Mouse (Mus musculus) neural tube, embryonic 11.5 days (tissue): ENCODE measurements around the gene Plk5. TPM values are rescaled to one million over a fixed set of nuclear protein-coding genes. Genes with fewer than 3 reads are reported as not detected.

Source experiments
- ATAC-seq: fragments of 200-750 bp; cut with Nextera tagmentation; 2 replicates; pipeline ENCODE4 v1.8.0; 2017; ENCODE audit warnings: moderate number of reproducible peaks, mild to moderate bottlenecking, moderate TSS enrichment, moderate library complexity; ENCODE audit not compliant: insufficient read depth, low FRiP score, low TSS enrichment
- DNase-seq: peaks from one replicate; pipeline ENCODE4 v3.0.0-alpha.2; 2015; ENCODE audit warnings: low spot score
- H3K27ac ChIP-seq: fragments of 300-500 bp; sonication (generic); 2 replicates; pipeline ENCODE4 v1.5.1; 2014; ENCODE audit warnings: low read depth, mild to moderate bottlenecking, low read length
- H3K27me3 ChIP-seq: fragments of 300-500 bp; sonication (generic); 2 replicates; pipeline ENCODE4 v1.6.1; 2014; ENCODE audit warnings: mild to moderate bottlenecking, low read length, mixed read lengths; ENCODE audit not compliant: control insufficient read depth, insufficient read depth
- H3K36me3 ChIP-seq: fragments of 300-500 bp; sonication (generic); 2 replicates; pipeline ENCODE4 v1.6.1; 2014; ENCODE audit warnings: mild to moderate bottlenecking, low read length, moderate library complexity, mixed read lengths; ENCODE audit not compliant: control insufficient read depth, insufficient read depth
- H3K4me1 ChIP-seq: fragments of 300-500 bp; sonication (generic); 2 replicates; pipeline ENCODE4 v1.6.1; 2014; ENCODE audit warnings: low read length, mixed read lengths; ENCODE audit not compliant: control insufficient read depth, insufficient read depth
- H3K4me2 ChIP-seq: fragments of 300-500 bp; sonication (generic); 2 replicates; pipeline ENCODE4 v1.6.1; 2014; ENCODE audit warnings: low read depth, mild to moderate bottlenecking, moderate library complexity
- H3K4me3 ChIP-seq: fragments of 300-500 bp; sonication (generic); 2 replicates; pipeline ENCODE4 v1.5.1; 2014; ENCODE audit warnings: low read depth, low read length
- H3K9ac ChIP-seq: fragments of 300-500 bp; sonication (generic); 2 replicates; pipeline ENCODE4 v1.6.1; 2014; ENCODE audit warnings: mild to moderate bottlenecking, low read length
- H3K9me3 ChIP-seq: fragments of 300-500 bp; sonication (generic); 2 replicates; pipeline ENCODE4 v1.6.1; 2016; ENCODE audit warnings: low read length; ENCODE audit not compliant: control insufficient read depth
- WGBS: fragments of 180-500 bp; shearing (Covaris S2); extraction: QIAGEN DNeasy Blood & Tissue Kit; methylation state at CpG from one replicate; pipeline ENCODE4 v1.1.7; 2014; 5-methylcytosine and 5-hydroxymethylcytosine counted together
- polyA plus RNA-seq: library from polyadenylated mRNA; unstranded; fragments of >200 nt; fragmentation: Nextera tagmentation; extraction: Ambion mirVana; gene quantifications from 2 replicates; pipeline ENCODE4 v1.2.1, GENCODE M21; 2014

The Plk5 gene
- polyA plus RNA-seq, 1 experiment from 2014 or later: 0.17 TPM

DNA sequence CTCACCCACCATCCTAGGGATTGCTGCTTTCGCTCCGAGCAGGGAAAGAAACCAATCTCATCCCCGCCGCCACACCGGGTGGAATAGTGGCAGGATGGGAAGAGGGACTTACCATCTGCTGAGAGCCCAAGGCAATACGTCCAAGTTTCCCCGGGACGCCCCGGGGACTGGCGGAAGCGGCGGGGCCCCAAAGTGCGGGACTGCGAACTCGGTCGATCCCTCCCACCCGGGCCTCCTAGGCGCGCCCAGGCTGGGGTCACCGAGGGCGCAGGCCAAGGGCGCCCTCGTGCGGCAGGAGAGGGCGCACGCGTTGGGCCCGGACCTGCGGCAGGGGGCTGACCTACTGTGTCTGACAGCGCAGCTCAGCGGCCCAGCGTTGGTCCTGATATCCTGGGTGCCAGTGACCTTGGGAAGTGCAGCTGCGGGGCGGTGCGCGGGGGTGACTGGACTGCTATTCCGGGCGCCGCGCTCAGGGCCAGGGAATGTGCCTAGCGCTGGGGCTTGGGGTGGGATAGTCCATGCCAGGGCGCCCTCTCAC is 7.9 kb upstream of the Plk5 start, which contains the start of gene Adamtsl5:
TSS of gene Adamtsl5 (minus strand) at position 169 of the 538 bp plus-strand sequence.
- peak within 1 kb of the TSS; percentile 26 for H3K4me2 ChIP-seq
- under 1% methylated on average over 37 of the region's 42 CpGs for WGBS
- no peak within 1 kb of the TSS for H3K27ac ChIP-seq
- peaks cover 94% of the 10 kb centered on the region for H3K27me3 ChIP-seq
- no peaks in the 10 kb centered on the region for H3K9me3 ChIP-seq
- H3K9ac ChIP-seq: no peak within 1 kb of the TSS; the same call in 1 of the 2 replicates
- no peaks in the 10 kb centered on the region for H3K36me3 ChIP-seq
- H3K4me3 ChIP-seq: peak within 1 kb of the TSS; percentile 13; the same call in 1 of the 2 replicates
- DNase-seq (peak; percentile 74), ATAC-seq (peak; percentile 54; the same call in 1 of the 2 replicates)
- peaks cover 6% of the 10 kb centered on the region for H3K4me1 ChIP-seq

DNA sequence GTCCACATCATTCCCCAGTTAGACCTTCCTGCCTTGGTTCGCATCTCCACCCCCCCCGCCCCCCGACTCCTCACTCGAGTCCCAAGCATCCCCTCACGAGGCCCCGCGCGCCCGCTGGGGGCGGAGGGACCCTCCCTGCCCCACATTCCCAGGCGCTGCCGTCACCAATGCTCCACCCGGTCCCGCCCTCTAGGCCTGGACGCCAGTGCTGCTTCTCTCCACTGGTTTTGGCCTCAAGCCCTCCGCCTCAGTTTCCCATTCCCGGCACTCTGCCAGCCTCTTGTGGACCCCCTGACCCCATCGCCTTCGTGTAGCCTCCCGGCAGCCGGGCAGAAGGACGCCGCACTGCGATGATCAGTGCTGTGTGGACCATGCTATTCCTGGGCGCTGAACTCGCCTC is 7.3 kb upstream of the Plk5 start:
- Histone ChIP-seq H3K9ac (no peak overlapping the region; the same call in 1 of the 2 replicates), H3K4me1 (peaks cover 6% of the 10 kb centered on the region; the same call in 1 of the 2 replicates), H3K36me3 (no peaks in the 10 kb centered on the region), H3K4me2 (no peak overlapping the region), H3K9me3 (no peaks in the 10 kb centered on the region), H3K27me3 (peaks cover 91% of the 10 kb centered on the region), H3K4me3 (no peak overlapping the region), H3K27ac (no peak overlapping the region)
- no peak for DNase-seq
- ATAC-seq: no peak
- 17% methylated on average over 25 of the region's 26 CpGs for WGBS

DNA sequence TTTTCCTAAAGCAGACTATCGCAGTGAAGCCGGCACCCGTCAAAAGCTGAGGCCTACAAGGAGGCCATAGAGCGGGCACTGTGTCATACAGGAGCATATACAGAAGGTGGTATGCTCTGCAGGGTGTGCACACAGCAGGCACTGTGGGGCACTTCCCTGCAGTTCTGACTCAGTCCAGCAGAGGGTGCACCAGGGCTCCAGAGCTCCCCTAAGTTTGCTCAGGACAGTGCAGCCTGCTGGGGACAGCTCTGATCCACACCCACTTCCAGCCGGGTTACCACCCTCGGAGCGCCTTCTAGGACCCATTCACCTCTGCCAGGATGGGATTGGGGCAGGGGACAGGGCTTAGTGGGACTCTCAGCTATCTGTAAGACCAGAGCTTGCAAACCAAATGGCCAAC is 6.0 kb upstream of the Plk5 start:
- DNase-seq (peak; percentile 88), ATAC-seq (peak; percentile 75)
- peaks cover 6% of the 10 kb centered on the region; the same call in 1 of the 2 replicates for H3K4me1 ChIP-seq
- H3K27me3 ChIP-seq: peaks cover 89% of the 10 kb centered on the region
- no peaks in the 10 kb centered on the region for H3K9me3 ChIP-seq
- 4% methylated on average over 7 of the region's 7 CpGs for WGBS
- no peak overlapping the region for H3K27ac ChIP-seq
- no peak overlapping the region for H3K4me3 ChIP-seq
- no peak overlapping the region for H3K4me2 ChIP-seq
- H3K36me3 ChIP-seq: no peaks in the 10 kb centered on the region
- H3K9ac ChIP-seq: no peak overlapping the region

DNA sequence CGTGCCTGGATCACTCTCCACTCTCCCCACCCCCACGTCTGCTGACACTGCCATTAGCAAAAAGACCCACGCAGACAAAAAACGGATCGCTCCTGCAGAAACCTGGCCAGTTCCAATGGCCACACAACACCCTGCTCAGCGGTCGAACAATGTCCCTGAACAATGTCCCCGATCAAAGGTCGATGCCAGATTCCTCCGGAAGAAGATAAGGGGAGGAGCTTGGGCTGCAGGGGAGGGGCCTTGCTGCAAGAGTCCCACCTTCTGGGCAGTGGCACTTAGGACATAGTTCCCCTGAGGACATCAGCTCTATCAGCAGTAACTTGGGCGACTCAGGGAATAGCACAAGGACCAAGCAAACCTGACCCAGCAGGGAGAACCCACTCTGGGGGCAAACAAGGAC is 4.4 kb upstream of the Plk5 start:
- ATAC-seq: no peak
- Histone ChIP-seq H3K27me3 (peaks cover 91% of the 10 kb centered on the region), H3K4me3 (no peak overlapping the region), H3K9me3 (no peaks in the 10 kb centered on the region), H3K27ac (no peak overlapping the region), H3K9ac (no peak overlapping the region), H3K4me1 (peaks cover 8% of the 10 kb centered on the region; the same call in 1 of the 2 replicates), H3K4me2 (no peak overlapping the region), H3K36me3 (no peaks in the 10 kb centered on the region)
- DNase-seq: no peak
- WGBS: 31% methylated on average over 11 of the region's 11 CpGs

DNA sequence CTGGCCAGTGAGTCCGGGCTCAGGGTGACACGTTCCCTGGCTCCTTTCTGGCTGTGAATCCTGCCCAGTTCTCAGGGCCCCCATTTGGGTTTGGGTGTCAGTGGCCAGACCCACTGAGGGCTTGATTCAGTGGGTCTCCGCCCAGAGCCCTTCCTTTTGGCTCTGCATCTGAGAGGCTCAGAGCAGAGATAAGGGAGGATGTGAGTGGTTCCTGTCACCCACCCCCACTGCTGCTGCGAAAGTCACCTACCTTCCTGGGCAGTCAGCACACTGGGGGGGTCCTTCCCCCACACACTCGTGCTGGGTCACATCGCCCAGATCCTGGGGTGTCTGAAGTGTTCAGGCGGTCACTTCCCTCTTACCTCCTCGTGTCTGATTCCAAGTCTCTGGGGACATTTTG is 3.5 kb upstream of the Plk5 start:
- Histone ChIP-seq H3K36me3 (no peaks in the 10 kb centered on the region), H3K27ac (no peak overlapping the region), H3K9me3 (no peaks in the 10 kb centered on the region), H3K27me3 (peaks cover 91% of the 10 kb centered on the region), H3K9ac (no peak overlapping the region), H3K4me2 (no peak overlapping the region), H3K4me1 (peaks cover 8% of the 10 kb centered on the region; the same call in 1 of the 2 replicates), H3K4me3 (no peak overlapping the region; the same call in 1 of the 2 replicates)
- ATAC-seq: no peak
- WGBS: 65% methylated on average over 8 of the region's 8 CpGs
- DNase-seq: no peak

DNA sequence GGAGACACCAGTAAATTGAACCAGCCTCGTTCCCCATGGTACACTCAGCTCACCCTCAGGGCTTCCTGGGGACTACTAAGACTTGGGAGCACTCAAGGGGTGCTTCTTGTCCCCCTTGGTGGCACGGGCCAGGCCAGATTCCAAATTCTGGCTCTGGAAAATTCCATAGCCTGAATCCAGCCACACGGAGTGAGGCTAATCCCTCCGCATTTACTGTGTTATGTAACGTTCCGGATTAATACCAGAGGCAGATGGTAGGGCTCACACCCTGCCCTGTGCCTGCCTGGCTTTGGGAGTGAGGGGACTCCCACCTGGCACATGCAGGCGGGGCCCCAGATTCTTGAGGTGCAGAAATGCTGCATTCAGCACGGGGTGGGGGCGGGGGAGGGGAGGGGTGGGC is 828 bp upstream of the Plk5 start:
- Histone ChIP-seq H3K4me3 (no peak overlapping the region), H3K27me3 (peaks cover 83% of the 10 kb centered on the region), H3K4me2 (no peak overlapping the region), H3K9ac (no peak overlapping the region), H3K36me3 (no peaks in the 10 kb centered on the region), H3K9me3 (no peaks in the 10 kb centered on the region), H3K4me1 (0 out of 2 replicates have a peak, but pooled peaks cover 3% of the 10 kb centered on the region), H3K27ac (no peak overlapping the region)
- ATAC-seq (no peak), DNase-seq (no peak)
- 10% methylated on average over 9 of the region's 9 CpGs for WGBS

DNA sequence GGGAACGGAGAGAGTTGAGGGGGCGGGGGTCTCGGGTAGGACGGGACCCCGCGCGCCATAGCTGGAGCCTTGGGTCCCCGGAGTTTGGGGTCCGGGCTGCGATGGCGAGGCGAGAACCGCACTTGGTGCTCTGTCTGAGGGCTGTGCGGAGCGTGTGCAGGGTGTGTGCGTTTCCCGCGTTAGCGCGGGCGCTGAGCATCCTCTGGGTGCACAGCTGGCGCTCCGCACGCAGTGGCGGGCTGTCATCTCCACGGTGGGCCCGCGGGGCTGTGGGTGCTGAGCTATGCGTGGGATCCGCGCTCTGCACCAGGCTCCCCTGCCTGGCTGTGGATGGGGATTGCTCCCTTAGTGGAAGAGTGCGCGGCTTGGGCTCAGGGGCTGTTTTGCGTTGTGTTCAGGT is 478 bp downstream of the Plk5 start:
- ATAC-seq (no peak), DNase-seq (no peak)
- WGBS: 2% methylated on average over 33 of the region's 34 CpGs
- peaks cover 72% of the 10 kb centered on the region for H3K27me3 ChIP-seq
- H3K9me3 ChIP-seq: no peaks in the 10 kb centered on the region
- peak overlapping the region; percentile 24 for H3K4me2 ChIP-seq
- H3K9ac ChIP-seq: no peak overlapping the region; the same call in 1 of the 2 replicates
- H3K4me1 ChIP-seq: 0 out of 2 replicates have a peak, but pooled peaks cover 3% of the 10 kb centered on the region
- no peak overlapping the region for H3K27ac ChIP-seq
- H3K4me3 ChIP-seq: peak overlapping the region; percentile 13; the same call in 1 of the 2 replicates
- H3K36me3 ChIP-seq: no peaks in the 10 kb centered on the region

DNA sequence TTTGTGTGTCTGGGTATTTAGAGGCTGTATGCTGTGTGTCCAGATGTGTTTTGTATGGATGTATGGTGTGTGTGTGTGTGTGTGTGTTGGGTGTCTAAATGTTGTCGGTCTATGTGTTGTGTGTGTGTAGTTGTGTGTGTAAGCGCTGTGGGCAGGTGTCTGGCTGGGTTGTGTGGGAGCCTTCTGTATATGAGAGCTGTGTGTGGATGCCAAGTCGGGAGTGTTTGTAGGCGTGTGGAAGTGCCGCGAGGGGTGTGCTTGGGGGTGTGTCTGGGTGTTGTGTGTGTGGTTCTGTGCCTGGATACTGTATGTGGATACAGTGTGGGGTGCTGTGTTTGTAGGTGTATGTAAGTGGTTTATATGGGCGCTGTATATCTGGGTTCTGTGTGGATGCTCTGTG is 1.1 kb downstream of the Plk5 start:
- WGBS: 39% methylated on average over 7 of the region's 7 CpGs
- no peak overlapping the region for H3K27ac ChIP-seq
- ATAC-seq (no peak), DNase-seq (no peak)
- H3K9me3 ChIP-seq: no peaks in the 10 kb centered on the region
- H3K4me2 ChIP-seq: no peak overlapping the region
- H3K4me1 ChIP-seq: 0 out of 2 replicates have a peak, but pooled peaks cover 3% of the 10 kb centered on the region
- H3K9ac ChIP-seq: no peak overlapping the region
- H3K27me3 ChIP-seq: peaks cover 67% of the 10 kb centered on the region
- no peaks in the 10 kb centered on the region for H3K36me3 ChIP-seq
- no peak overlapping the region for H3K4me3 ChIP-seq

DNA sequence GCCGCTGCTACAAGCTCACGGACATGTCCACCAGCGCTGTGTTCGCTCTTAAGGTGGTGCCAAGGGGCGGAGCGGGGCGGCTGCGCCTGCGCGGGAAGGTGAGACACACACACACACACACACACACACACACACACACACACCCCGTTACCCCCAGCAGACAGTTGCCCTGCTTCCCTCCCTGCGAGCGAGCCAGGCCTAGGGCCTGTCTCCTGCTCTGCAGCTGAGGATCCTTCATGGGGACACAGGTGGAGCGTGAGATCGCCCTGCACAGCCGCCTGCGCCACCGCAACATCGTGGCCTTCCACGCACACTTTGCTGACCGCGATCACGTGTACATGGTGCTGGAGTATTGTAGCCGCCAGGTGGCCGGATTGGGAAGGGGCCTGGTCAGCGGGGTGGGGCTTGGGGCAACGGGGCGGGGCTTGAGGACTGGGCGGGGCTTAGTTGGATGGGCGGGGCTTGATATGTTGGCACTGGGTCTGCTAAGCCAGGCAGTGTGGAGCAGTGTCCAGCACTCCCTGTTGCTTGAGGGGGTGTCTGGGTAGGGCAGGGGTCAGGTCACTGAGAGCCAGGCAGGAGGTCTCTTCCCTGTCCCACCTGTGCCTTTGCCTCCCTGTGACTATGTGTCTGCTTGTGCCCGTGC is 1.9 kb downstream of the Plk5 start:
- no peak for DNase-seq
- no peak overlapping the region for H3K27ac ChIP-seq
- H3K9ac ChIP-seq: no peak overlapping the region

More for the DNA sequence above, 1.9 kb downstream of the Plk5 start:
- 0 out of 2 replicates have a peak overlapping the region, but pooled peaks have one; percentile 4 for H3K4me2 ChIP-seq
- H3K4me1 ChIP-seq: 0 out of 2 replicates have a peak, but pooled peaks cover 3% of the 10 kb centered on the region
- H3K4me3 ChIP-seq: no peak overlapping the region
- 9% methylated on average over 31 of the region's 31 CpGs for WGBS
- H3K36me3 ChIP-seq: no peaks in the 10 kb centered on the region
- H3K9me3 ChIP-seq: no peaks in the 10 kb centered on the region
- ATAC-seq: no peak
- peaks cover 59% of the 10 kb centered on the region for H3K27me3 ChIP-seq
